Mouse (Mus musculus) left cerebral cortex, postnatal 36 days (tissue): ENCODE measurements at regions not wholly inside any gene's neighbourhood (a gene's known extent, or its start where the extent isn't known, plus 50 kb on each side); places are given as distances from the start of the nearest gene placed in this dataset.

ENCODE experiments used
- DNase-seq, 2 experiments: peaks; one replicate each; pipeline ENCODE4 v3.0.0; 2021 to 2022; ENCODE audit warnings: low spot score in 2 of 2, mixed read lengths in 1 of 2
- intact Hi-C: fragments of 180-260 bp; cut with DNase I; formaldehyde crosslinking; loops from one replicate; pipeline ENCODE4 v1.15.1; 2025

DNA sequence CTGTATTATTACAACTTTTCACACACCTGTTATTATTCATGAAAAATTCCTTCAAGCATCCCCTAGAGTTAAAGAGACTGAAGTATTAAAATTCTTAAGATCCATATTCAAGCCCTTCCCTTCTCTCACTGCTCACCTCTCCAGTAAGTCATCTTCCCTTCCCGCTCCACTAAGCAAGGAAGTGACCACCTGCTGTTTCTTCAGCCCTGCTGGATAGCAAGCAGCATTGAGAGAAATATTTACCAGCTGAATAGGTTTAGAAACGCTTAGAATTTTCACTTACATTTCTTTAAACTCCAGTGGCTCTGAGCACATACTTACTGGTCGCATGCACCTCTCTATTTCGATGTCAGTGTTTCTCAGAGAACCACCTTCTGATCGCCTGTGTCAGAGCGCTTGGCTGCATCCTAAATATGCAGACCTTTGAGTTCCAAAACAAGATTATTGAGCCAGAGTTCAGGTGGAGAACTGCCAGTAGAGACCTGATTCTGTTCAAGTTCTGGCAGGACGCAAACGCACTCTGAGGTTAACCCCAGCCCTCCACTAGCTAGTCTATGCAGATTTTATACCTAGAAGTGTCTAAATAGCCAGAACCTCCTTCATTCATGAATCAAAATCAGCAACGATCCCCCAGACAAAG is 314.9 kb downstream of the Mllt3 start:
- intact Hi-C loops, result no loop called here
- no peak for DNase-seq

DNA sequence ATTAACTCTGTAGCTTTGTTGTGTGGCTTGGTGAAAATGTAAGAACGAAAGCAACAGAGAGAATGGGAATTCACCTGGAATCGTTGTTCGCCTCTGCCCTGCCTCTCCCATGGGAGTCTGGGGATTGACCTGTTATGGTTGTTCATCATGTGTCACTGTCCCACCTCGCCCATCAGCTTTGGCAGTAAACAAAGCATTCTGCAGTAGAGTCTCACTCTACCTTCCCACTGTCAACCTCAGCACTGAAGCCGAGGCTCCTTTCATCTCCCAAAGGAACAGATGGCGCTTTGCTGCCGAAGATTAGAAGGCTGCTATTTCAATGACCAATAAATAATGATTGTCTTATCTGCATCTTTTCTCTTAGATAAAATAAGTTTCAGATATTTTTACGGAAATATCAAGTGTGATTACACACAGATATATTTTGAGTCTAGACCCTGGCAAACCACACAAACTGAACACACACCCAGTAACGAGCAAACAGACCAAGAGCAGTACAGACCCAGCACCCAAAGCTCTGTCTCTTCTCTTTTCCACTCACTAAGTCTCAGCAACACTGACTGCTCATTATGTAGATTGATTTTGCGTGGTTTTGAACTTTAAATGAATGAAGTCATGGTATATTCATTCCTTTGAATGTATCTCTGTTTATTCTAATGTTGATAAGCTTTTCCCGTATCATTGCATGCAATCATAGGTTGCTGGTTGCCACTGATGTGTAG is 317.8 kb downstream of the Mllt3 start:
- intact Hi-C loops, result no loop called here
- DNase-seq, result no peak

DNA sequence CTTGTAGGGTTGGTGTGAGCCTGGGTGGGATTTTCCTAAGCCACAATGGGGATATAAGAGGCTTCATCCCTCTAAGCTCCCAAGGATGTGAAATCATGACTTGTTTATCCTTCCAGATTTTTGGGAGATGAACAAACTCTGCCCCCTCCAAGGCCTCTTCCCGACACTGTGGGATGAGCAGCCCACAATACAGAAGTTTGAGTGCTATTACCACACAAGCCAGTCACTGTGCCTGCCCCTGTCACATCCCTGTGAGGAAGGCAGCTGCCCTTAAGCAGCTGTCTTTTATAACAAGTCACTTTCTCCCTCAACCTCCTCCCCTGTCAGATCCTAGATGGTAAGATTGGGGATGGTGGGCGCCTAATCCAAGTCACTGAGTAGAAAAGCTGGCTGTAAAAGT is 320.5 kb downstream of the Mllt3 start:
- DNase-seq, result no peak
- intact Hi-C loops, result no loop called here

DNA sequence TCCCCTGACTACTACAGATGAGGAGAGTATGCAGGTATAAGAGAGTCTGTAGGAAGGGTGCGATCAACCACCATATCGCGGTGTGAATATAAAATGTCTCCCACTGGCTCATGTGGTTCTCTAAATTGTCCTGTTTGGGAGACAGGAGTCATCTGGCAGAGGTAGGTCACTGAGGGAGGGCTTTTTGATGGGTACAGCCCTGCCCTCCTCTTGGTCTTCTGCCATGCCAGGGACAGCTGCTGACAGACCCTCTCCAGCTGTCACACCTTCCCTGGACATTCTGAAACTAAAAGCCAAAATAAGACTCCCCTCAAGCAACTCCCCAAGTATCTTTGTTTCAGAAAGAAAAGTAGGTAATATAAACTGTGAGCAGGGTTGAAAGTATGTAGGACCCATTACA is 320.9 kb downstream of the Mllt3 start:
- intact Hi-C loops, result no loop called here

DNA sequence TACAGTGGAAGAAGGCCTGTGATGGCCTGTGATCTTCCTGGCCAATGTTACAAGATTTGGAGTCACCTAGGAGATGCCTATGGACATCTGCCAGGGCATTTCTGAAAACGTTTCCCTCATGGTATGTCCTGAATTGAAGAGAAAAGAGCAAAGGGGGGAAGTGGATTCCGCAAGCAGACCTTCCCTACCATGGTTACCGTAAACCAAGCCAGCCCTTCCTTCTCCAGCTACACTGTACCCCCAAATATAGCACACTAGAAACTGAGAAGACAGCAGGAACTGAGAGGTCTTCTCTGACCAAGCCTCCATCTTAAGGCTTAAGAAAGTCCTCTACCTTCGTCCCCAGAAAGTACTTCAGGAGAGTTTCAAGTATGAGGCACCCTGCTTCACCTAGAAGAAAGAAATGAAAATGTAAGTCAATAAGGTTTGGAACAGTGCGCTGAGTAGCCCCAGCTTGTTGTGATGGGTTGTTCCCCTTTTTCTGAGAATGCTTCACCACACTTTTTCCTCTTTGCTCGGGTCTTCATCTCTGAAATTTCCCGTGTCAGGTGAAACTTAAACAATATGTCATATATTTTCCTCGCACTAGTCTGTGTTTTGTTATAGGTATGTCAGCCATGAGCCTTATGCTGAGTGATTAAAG is 321.9 kb downstream of the Mllt3 start:
- intact Hi-C loops, result no loop called here
- DNase-seq, result no peak

More for the DNA sequence above, 320.9 kb downstream of the Mllt3 start:
- DNase-seq, result no peak

DNA sequence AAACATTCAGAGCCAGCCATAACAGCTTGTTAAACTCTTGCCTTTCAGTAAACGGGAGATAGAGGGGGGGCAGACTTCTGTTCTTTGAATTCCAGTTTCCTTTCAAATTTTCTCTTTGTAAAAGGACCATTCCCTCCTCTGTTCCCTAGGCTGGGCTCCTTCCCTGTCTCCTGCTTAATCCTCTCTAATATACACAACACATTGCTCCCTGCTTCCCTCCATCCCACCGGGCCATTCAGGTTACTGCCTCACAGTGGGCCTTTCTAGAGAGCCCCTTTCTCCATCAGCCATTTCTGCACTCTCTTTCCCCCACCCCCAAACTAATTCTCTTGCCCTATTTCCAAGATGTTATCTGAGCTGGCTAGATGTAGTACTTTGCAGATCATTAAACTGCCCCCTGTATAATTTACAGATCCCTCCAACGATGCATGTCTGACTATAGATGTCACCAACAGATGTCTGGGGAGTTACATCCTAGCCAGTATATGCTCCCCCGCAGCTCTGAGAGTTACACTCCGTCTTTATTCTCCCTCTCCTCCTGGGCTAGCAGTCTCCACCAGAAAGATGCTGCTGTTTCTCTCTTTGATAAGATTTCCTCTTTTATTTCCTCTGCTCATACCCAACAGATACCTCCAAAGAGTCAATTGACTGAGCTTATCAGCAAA is 324.1 kb downstream of the Mllt3 start:
- DNase-seq, result no peak
- intact Hi-C loops, result no loop called here

DNA sequence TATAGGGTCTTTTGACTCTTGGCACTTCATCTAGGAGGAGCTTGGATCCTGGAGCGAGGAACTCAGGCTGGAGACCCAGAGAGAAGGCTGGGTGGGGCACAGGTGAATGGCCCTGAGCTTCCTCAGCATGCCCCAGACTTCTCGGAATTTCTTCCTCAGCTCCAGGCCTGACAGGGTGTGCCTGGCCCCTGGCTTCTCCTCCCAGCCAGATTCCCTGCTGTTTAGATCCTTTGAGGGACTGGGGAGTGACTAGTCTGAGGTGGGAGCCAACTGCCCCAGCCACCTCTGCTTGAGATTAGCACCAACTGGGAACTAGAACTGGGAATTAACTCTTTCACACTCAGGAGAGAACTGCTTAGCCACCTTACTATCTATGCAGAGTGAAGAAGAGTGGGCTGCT is 325.8 kb downstream of the Mllt3 start:
- DNase-seq, result no peak
- intact Hi-C loops, result no loop called here

DNA sequence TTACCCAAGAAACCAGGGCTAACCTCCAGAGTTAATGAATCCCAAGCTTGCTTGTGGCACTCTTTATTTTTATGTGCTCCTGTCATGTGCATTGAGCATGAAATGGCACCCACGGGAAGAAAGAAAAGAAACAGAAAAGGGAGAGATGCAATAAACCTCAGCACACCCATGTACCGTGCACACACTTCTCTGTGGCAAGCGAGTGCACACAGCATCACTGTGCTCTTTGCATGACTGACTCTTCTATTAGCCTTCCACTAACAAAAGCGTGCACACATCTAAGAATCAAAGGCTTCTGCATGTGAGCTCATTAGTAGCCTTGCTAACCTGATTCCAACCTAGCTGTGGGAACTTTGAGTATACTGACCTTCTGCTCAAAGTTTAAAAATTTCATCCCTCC is 330.3 kb downstream of the Mllt3 start:
- DNase-seq, result no peak

DNA sequence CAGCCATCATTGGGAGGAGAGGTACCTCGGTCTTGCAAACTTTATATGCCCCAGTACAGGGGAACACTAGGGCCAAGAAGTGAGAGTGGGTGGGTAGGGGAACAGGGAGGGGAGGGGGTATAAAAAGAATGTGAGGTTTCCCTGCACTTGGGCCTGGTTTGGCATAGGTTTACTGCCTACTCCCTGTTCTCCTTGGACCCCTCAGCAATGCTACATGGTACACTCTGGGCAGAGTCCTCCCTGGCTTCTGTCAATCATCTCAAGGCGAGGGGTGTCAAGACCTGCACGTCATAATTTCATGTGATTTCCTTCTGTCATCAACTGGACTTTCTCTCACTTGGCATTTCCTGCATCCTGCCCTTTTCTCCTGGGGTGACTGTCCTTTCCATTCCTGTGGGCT is 330.9 kb downstream of the Mllt3 start:
- no peak for DNase-seq
- intact Hi-C loops, result no loop called here

More for the DNA sequence above, 330.3 kb downstream of the Mllt3 start:
- intact Hi-C loops, result no loop called here

DNA sequence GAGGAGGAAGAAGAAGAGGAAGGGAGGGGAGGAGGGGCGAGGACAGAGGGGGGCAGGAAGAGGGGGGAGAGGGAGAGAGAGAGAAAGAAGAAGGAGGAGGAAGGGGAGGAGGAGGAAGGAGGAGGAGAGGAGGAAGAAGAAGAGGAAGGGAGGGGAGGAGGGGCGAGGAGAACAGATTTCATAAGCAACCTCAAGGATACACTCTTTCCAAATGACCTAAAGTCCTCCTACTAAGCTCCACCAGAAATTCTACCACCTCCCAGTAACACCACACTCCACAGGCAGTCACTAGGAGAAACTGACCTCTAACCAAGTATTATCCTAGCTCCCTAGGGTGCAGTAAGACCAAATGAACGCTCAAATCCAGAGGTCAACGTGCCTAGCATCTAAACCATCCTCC is 332.1 kb downstream of the Mllt3 start:
- intact Hi-C loops, result no loop called here
- no peak for DNase-seq

DNA sequence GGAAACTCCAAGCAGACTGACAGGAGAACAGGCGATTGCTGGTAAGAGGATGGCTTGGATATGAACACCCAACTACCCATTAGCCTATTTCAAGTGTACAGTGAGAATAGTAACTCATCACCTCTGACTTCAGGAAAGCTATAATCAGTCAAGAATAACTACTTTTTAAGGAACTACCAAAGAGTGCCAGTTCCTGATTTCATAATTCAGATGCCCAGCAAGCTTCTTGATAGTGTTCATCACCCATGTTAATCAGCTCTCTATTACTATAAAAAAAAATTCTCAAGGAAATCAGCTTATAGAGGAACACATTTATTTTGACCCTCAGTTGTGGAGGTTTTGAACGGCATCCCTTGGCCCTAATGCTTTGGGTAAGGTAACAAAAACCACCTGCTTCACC is 332.7 kb downstream of the Mllt3 start:
- intact Hi-C loops, result no loop called here

DNA sequence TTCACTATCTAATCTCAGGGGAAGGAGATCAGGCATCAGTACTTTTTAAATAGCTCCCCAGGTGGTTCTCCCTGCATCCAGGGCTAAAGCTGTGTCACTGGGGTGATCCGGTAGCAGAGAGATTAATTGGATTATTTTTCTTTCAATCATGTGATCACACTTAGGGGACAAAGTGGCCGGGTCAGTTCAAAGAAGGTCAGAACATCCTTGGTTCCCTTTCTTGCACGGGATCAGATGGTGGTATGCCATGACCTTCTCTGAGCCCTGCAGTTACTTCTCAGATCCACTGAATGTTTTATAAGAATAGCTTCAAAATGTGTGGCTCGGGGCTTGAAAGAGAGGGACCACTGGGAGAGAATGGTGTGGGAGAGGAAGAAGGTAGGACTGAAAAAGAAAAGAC is 333.6 kb downstream of the Mllt3 start:
- intact Hi-C loops, result no loop called here
- no peak for DNase-seq

More for the DNA sequence above, 332.7 kb downstream of the Mllt3 start:
- no peak for DNase-seq

DNA sequence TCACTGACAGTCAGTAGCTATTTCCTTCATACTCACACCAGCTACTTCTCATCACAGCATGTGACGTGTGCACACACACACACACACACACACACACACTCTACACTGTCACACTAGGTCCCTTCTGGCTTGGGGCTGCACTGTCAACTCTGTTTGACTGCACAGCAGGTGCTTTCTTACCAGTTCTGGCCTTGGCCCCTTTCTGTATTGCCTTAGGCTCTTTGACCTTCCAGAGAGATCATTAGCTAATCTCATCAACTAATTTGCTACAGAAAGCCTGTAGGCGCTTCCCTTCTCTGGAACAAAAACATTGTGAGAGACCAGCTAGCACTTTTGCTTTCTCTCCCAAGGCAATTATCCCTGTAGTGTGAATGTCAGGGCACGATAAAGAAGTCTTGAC is 334.4 kb downstream of the Mllt3 start:
- intact Hi-C loops, result no loop called here
- no peak for DNase-seq

DNA sequence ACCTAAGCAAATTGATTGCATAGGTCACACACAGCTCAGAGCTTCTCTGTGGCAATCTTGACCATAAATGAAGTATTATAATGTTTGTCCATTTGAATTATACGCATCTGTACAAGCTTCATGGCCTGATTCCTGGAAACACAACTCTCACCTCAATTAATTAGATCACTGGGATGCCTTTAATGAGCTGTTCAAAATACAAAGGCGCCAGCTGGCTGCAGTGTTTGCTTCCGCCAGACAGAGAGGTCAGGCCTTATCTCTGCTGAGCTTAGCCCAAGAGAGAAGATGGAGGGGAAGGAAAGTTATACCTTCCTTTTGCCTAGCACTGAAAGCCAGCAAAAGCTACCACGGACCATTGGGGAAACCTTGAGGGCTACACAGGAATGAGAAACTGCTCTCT is 336.2 kb downstream of the Mllt3 start:
- DNase-seq, result no peak
- intact Hi-C loops, result no loop called here

DNA sequence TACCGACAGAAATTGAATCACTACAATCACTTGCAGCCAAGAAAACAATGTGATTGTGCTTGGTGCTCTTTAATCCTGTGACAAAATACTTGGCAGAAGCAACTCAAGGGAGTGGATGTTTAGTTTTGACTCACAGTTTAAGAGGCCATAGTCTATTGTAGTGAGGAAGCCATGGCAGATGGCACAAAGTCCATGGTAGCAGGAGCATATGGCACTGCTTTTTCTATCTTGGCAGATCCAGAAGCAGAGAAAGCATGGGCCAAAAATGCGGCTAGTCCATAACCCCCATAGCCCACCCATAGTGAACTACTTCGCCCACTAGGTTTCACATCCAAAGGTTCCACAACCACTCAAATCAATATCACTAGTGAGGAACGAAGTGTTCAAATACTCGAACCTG is 337.4 kb downstream of the Mllt3 start:
- intact Hi-C loops, result no loop called here
- no peak for DNase-seq

DNA sequence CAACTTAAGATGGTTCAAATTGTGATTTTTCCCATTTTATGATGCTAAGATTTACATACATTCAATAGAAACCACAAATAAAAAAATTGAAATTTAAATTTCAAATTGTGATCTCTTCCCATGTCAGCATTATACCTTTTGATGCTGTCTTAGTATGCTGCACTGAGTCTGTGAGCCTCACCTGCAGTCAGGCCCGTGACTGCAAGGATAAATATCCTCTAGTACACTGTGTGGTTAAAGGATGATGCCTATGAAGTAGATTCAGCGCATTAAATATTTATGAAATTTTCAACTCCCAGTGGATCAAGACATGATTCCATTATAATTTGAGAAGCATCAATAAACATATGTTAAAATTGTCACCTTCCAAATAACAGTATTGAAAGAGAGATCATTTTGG is 340.4 kb downstream of the Mllt3 start:
- intact Hi-C loops, result no loop called here
- no peak for DNase-seq

DNA sequence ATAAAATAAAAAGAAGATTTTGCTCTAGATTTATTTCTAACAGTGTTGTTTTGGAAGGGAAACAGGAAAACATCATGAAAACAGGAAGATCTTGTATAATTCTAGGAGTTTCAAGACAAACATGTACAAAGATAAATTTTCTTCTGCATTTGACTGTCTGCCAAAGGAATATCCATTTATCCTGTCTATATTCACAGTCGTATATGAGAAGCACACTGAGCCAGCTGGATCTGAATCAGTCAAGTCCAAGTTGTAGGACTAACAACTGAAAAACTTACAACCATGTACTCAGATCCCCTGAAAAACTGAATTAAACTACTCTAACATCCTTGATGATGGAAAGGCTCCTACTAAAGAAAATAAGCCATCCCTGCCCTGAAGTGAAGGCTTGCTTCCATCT is 348.2 kb downstream of the Mllt3 start:
- intact Hi-C loops, result no loop called here

DNA sequence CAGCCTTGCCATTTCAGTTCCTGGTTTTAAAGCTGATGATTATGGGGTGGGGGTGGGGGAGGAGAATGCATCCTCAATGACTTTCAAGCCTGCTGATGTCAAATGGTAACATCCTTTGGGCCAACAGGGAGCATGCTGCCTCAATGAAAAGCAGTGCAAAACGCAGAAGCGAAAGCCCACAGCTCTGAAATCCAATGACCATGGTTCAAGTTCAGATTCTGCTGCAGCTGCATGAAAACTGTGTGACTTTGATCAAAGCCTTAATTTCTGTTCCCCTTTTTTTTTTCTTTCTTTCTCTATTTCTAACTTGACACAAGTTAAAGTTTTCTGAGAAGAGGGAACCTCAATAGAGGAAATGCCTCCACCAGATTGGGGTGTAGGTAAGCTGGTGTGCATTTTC is 350.4 kb downstream of the Mllt3 start:
- intact Hi-C loops, result no loop called here
- no peak for DNase-seq

More for the DNA sequence above, 348.2 kb downstream of the Mllt3 start:
- no peak for DNase-seq

DNA sequence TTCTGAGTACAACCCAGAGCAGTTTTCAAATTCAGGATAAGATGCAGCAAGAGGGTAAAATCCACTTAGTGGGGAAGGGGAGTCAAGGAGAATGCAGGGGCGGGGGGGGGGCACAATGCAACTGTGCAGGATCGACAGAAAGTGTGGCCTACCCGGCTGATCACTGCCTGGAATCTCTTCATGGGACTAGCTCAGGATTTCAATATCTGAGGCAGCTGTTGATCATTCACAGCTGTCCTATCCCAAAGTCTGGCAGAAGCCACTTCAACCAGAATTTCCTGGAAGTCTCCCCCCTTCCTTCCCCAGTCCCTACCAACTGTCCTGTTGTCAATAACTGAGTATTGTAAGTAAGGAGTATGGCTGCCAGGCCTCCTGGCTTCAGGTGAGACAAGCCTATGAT is 362.1 kb downstream of the Mllt3 start:
- no peak for DNase-seq
- intact Hi-C loops, result no loop called here

DNA sequence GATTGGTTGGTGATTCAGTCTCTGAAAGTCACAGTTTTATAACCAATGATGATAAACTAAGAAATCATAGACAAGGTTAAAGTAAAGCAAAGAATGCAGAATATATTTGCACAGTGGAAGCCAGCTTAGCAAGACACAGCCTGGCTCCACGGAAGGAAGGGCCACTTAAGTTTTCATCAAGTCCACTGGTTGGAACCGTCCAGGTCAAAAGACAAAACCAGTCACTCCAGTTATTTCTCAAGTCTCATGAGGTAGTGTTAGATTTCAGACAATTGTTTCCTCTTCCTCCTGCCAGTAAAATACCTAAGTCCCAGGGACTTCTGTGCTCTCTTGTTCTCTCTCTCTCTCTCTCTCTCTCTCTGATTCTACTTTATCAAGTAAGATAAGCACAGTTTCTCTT is 363.0 kb downstream of the Mllt3 start:
- intact Hi-C loops, result no loop called here
- DNase-seq, result no peak

DNA sequence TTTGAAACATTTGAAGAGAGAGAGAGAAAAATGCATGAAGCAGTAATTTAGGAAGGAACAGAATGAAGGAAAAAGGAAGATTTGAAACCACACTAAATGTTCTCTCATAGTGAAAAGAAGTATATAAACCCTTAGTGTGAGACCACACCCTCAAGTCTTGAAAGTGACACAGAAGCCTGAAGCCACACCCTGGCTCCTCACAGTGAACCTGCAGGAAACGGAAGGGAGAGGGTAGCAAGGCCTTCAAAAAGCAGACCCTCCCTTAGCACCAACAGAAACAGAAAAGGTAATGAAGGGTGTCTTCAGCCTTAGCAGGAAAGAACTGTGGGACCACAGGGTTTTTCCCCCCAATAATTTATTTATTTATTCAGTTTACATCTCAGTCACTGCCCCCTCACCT is 363.7 kb downstream of the Mllt3 start:
- DNase-seq, result no peak
- intact Hi-C loops, result no loop called here
